Mouse (Mus musculus): ENCODE data around the gene Spink8. TPM values are rescaled to one million over a fixed set of nuclear protein-coding genes. Genes with fewer than 3 reads are reported as not detected.

Spink8 gene
- not detected for total RNA-seq (2023)

GRCm38 (mm10) chr9:109811980-109812379, at the start of gene Spink8:
TSS of gene Spink8 (plus strand) at chr9:109812280.

GRCm38 (mm10) chr9:109790570-109790969, 21.5 kb upstream of the Spink8 start, which contains the start of gene Fbxw27:
TSS of gene Fbxw27 (minus strand) at chr9:109790670.

GRCm38 (mm10) chr9:109832391-109833087, 20.5 kb downstream of the Spink8 start, which contains the start of gene Nme6:
TSS of gene Nme6 (plus strand) at chr9:109832749.

GRCm38 (mm10) chr9:109849312-109849758, 37.3 kb downstream of the Spink8 start, which contains the start of gene Camp:
TSS of gene Camp (minus strand) at chr9:109849617.

GRCm38 (mm10) chr9:109874797-109875691, 63.0 kb downstream of the Spink8 start, which contains the start of gene Cdc25a:
TSS of gene Cdc25a (plus strand) at chr9:109875579.

Other genes with a start within 250 kb of the Spink8 start
- gene Fbxw15, start 244.0 kb upstream of the Spink8 start, total RNA-seq (2023), result not detected
- not detected for gene Fbxw24, start 186.2 kb upstream of the Spink8 start, total RNA-seq (2023)
- not detected for gene Fbxw25, start 147.6 kb upstream of the Spink8 start, total RNA-seq (2023)
- gene Fbxw18, start 109.6 kb upstream of the Spink8 start, total RNA-seq (2023), result not detected
- gene Fbxw26, start 66.2 kb upstream of the Spink8 start, total RNA-seq (2023), result not detected
- not detected for gene Fbxw27, start 21.6 kb upstream of the Spink8 start, total RNA-seq (2023)
- gene Nme6, start 20.5 kb downstream of the Spink8 start, total RNA-seq (2023), result 7.0 TPM
- 2.2 TPM for gene Camp, start 37.3 kb downstream of the Spink8 start, total RNA-seq (2023)
- 11.1 TPM for gene Cdc25a, start 63.3 kb downstream of the Spink8 start, total RNA-seq (2023)
- 88.2 TPM for gene Map4, start 119.2 kb downstream of the Spink8 start, total RNA-seq (2023)

Data from CD4-positive naive resting alpha-beta T cell, adult 57 days (primary cell).